Mouse (Mus musculus) macrophage (primary cell): ENCODE results near the gene Ints6. TPM values are rescaled to one million over a fixed set of nuclear protein-coding genes. Genes with fewer than 3 reads are reported as not detected.

ENCODE experiments used
- polyA plus RNA-seq: library from polyadenylated mRNA; stranded (reverse); fragments of 250-400 nt; gene quantifications from 3 replicates; pipeline ENCODE4 v1.2.4, GENCODE M21; 2018; ENCODE audit warnings: inconsistent platforms

Gene Ints6
- polyA plus RNA-seq, 1 experiment from 2014 or later: 46.3 TPM

Other genes starting within 250 kb of the Ints6 start
- gene Fam124a, start 205.4 kb downstream of the Ints6 start, polyA plus RNA-seq: 0.09 TPM in 1 of 3 replicates, not detected in the others
- not detected in 3 replicates for gene Gm4131, start 194.2 kb downstream of the Ints6 start, polyA plus RNA-seq
- not detected in 3 replicates for gene Serpine3, start 97.5 kb downstream of the Ints6 start, polyA plus RNA-seq
- 45.8 to 65.5 TPM (median 65.1 TPM) in 3 replicates for gene Wdfy2, start 76.5 kb upstream of the Ints6 start, polyA plus RNA-seq
- gene Defb48, start 223.3 kb upstream of the Ints6 start, polyA plus RNA-seq: not detected in 3 replicates
- gene Defb47, start 236.9 kb upstream of the Ints6 start, polyA plus RNA-seq: not detected in 3 replicates